Mouse (Mus musculus): ENCODE measurements around the gene Reln. TPM values are rescaled to one million over a fixed set of nuclear protein-coding genes. Genes with fewer than 3 reads are reported as not detected.

Gene Reln
- polyA plus RNA-seq, 1 experiment from 2014 or later: 14.5 TPM

DNA sequence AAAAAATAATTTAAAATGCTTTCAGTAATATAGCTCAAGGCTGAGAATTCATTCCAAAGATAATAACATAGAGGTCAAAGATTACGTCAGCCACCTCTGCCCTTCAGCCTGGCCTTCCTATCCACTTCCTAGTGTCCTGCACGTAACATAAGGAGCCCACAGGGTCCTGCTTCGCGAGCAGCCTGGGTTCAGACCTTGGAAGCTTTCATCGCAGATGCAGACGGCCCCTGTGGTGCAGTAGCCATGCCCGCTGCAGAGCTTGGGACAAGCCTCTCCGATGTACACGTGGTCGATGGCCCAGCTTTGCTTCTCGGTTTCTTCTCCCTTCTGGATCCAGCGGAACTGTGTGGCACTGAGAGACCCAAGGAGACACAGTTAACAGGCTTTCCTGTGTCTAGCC, 443.1 kb downstream of the Reln start:
- no peaks in the 10 kb centered on the region for H3K27me3 ChIP-seq (ENCODE audit: insufficient read depth, low read length)
- H3K9me3 ChIP-seq (replicated peaks; ENCODE audit: low read length): no peaks in the 10 kb centered on the region
- H3K27ac ChIP-seq: no peak overlapping the region
- 62% methylated on average over 12 of the region's 12 CpGs for WGBS
- no peak overlapping the region for H3K4me2 ChIP-seq (ENCODE audit: low read length)
- ATAC-seq (replicated peaks; ENCODE audit: low FRiP score, low read depth) (no peak), DNase-seq (ENCODE audit: low spot score) (peak; percentile 1)
- TF ChIP-seq CTCF (IDR thresholded peaks at IDR 0.05; ENCODE audit: low read depth): no peak
- H3K4me3 ChIP-seq (replicated peaks; ENCODE audit: low read depth, low read length): no peak overlapping the region
- H3K9ac ChIP-seq (ENCODE audit: low read depth, low read length): no peak overlapping the region
- no peaks in the 10 kb centered on the region for H3K4me1 ChIP-seq (replicated peaks; ENCODE audit: insufficient read depth, low read length)
- no peaks in the 10 kb centered on the region for H3K36me3 ChIP-seq (ENCODE audit: insufficient read depth, low read length)

GRCm38 (mm10) chr5:21900891-21901290, 443.6 kb downstream of the Reln start:
- no peaks in the 10 kb centered on the region for H3K36me3 ChIP-seq (ENCODE audit: insufficient read depth, low read length)
- no peak overlapping the region for H3K4me2 ChIP-seq (ENCODE audit: low read length)
- no peaks in the 10 kb centered on the region for H3K9me3 ChIP-seq (replicated peaks; ENCODE audit: low read length)
- no peaks in the 10 kb centered on the region for H3K4me1 ChIP-seq (replicated peaks; ENCODE audit: insufficient read depth, low read length)
- no peak overlapping the region for H3K4me3 ChIP-seq (replicated peaks; ENCODE audit: low read depth, low read length)
- no peak for ATAC-seq (replicated peaks; ENCODE audit: low FRiP score, low read depth)
- no peak for DNase-seq (ENCODE audit: low spot score)
- WGBS: 66% methylated on average over 6 of the region's 6 CpGs
- no peak overlapping the region for H3K27ac ChIP-seq
- no peak for TF ChIP-seq CTCF (IDR thresholded peaks at IDR 0.05; ENCODE audit: low read depth)
- H3K9ac ChIP-seq (ENCODE audit: low read depth, low read length): no peak overlapping the region
- no peaks in the 10 kb centered on the region for H3K27me3 ChIP-seq (ENCODE audit: insufficient read depth, low read length)

- H3K36me3 ChIP-seq (ENCODE audit: insufficient read depth, low read length): no peaks in the 10 kb centered on the region
- no peaks in the 10 kb centered on the region for H3K9me3 ChIP-seq (replicated peaks; ENCODE audit: low read length)
- H3K27me3 ChIP-seq (ENCODE audit: insufficient read depth, low read length): no peaks in the 10 kb centered on the region
- no peak overlapping the region for H3K27ac ChIP-seq
- no peak for DNase-seq (ENCODE audit: low spot score)
- no peak overlapping the region for H3K9ac ChIP-seq (ENCODE audit: low read depth, low read length)
- WGBS: 90% methylated on average over 6 of the region's 6 CpGs
- H3K4me2 ChIP-seq (ENCODE audit: low read length): no peak overlapping the region
- no peaks in the 10 kb centered on the region for H3K4me1 ChIP-seq (replicated peaks; ENCODE audit: insufficient read depth, low read length)
- H3K4me3 ChIP-seq (replicated peaks; ENCODE audit: low read depth, low read length): no peak overlapping the region
- ATAC-seq (replicated peaks; ENCODE audit: low FRiP score, low read depth): no peak
- no peak for TF ChIP-seq CTCF (IDR thresholded peaks at IDR 0.05; ENCODE audit: low read depth)
Observed at GRCm38 (mm10) chr5:21898875-21899274, 445.6 kb downstream of the Reln start.

- Histone ChIP-seq H3K9ac (ENCODE audit: low read depth, low read length) (no peak overlapping the region), H3K4me3 (replicated peaks; ENCODE audit: low read depth, low read length) (no peak overlapping the region), H3K27ac (no peak overlapping the region), H3K4me1 (replicated peaks; ENCODE audit: insufficient read depth, low read length) (no peaks in the 10 kb centered on the region), H3K36me3 (ENCODE audit: insufficient read depth, low read length) (no peaks in the 10 kb centered on the region), H3K9me3 (replicated peaks; ENCODE audit: low read length) (no peaks in the 10 kb centered on the region), H3K4me2 (ENCODE audit: low read length) (no peak overlapping the region), H3K27me3 (ENCODE audit: insufficient read depth, low read length) (no peaks in the 10 kb centered on the region)
- no peak for ATAC-seq (replicated peaks; ENCODE audit: low FRiP score, low read depth)
- DNase-seq (ENCODE audit: low spot score): no peak
- TF ChIP-seq CTCF (IDR thresholded peaks at IDR 0.05; ENCODE audit: low read depth): no peak
- WGBS: 65% methylated on average over 14 of the region's 14 CpGs
Observed at GRCm38 (mm10) chr5:21896586-21896985, 447.9 kb downstream of the Reln start.

GRCm38 (mm10) chr5:21894168-21894567, 450.3 kb downstream of the Reln start:
- Histone ChIP-seq H3K4me1 (replicated peaks; ENCODE audit: insufficient read depth, low read length) (no peaks in the 10 kb centered on the region), H3K9ac (ENCODE audit: low read depth, low read length) (no peak overlapping the region), H3K4me2 (ENCODE audit: low read length) (no peak overlapping the region), H3K9me3 (replicated peaks; ENCODE audit: low read length) (no peaks in the 10 kb centered on the region), H3K27me3 (ENCODE audit: insufficient read depth, low read length) (no peaks in the 10 kb centered on the region), H3K27ac (no peak overlapping the region), H3K4me3 (replicated peaks; ENCODE audit: low read depth, low read length) (no peak overlapping the region), H3K36me3 (ENCODE audit: insufficient read depth, low read length) (no peaks in the 10 kb centered on the region)
- 91% methylated on average over 3 of the region's 3 CpGs for WGBS
- TF ChIP-seq CTCF (IDR thresholded peaks at IDR 0.05; ENCODE audit: low read depth): no peak
- DNase-seq (ENCODE audit: low spot score) (no peak), ATAC-seq (replicated peaks; ENCODE audit: low FRiP score, low read depth) (no peak)

DNA sequence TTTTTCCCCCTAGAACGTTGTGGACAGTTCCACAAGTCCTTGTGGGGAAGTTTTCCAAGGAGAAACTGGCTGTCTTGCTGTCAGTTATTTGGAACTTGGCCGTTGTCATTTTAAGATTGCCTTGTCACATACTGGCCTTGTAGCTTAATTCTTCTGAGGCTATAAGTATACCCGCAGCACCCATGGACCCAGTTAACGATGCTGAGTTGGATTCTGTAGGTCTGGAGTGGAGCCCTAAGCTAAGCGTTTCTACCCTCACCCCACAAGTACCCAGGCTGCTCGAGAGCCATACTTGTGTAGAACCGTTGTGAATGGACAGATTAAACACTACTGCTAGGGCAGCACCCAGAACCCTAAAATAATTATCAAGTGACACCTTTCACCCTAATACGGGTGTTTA, 477.8 kb downstream of the Reln start:
- H3K4me3 ChIP-seq (replicated peaks; ENCODE audit: low read depth, low read length): no peak overlapping the region
- ATAC-seq (replicated peaks; ENCODE audit: low FRiP score, low read depth): no peak
- WGBS: 60% methylated on average over 8 of the region's 8 CpGs

DNA sequence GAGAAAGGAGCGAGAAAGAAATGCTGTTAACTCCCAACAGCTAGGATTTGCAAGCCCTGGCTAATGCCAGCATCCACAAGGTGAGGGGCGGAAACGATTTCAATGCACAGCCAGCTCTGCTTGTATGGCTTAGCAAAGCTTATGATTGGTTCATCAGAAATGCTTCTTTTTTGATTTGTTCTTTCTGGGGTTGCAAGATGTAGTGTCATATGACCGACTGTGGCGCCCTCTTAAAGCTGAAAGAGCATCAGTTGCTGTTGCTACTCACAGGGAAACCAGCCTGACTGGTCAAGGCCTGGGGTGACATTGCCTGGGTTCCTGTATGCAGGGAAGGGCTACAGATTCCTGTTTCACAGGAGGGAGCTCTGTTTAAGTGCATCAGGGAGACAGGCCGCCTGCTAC, 478.2 kb downstream of the Reln start:
- DNase-seq (ENCODE audit: low spot score): peak; percentile 14

More for the DNA sequence above, 477.8 kb downstream of the Reln start:
- no peak for TF ChIP-seq CTCF (IDR thresholded peaks at IDR 0.05; ENCODE audit: low read depth)
- H3K27ac ChIP-seq: no peak overlapping the region
- H3K27me3 ChIP-seq (ENCODE audit: insufficient read depth, low read length): no peaks in the 10 kb centered on the region
- no peaks in the 10 kb centered on the region for H3K36me3 ChIP-seq (ENCODE audit: insufficient read depth, low read length)
- no peak for DNase-seq (ENCODE audit: low spot score)
- H3K9me3 ChIP-seq (replicated peaks; ENCODE audit: low read length): no peaks in the 10 kb centered on the region
- H3K9ac ChIP-seq (ENCODE audit: low read depth, low read length): no peak overlapping the region
- H3K4me1 ChIP-seq (replicated peaks; ENCODE audit: insufficient read depth, low read length): no peaks in the 10 kb centered on the region
- H3K4me2 ChIP-seq (ENCODE audit: low read length): no peak overlapping the region

More for the DNA sequence above, 478.2 kb downstream of the Reln start:
- Histone ChIP-seq H3K4me2 (ENCODE audit: low read length) (peak overlapping the region; percentile 48; the same call in 1 of the 2 replicates), H3K27me3 (ENCODE audit: insufficient read depth, low read length) (no peaks in the 10 kb centered on the region), H3K9me3 (replicated peaks; ENCODE audit: low read length) (no peaks in the 10 kb centered on the region), H3K27ac (no peak overlapping the region), H3K4me3 (replicated peaks; ENCODE audit: low read depth, low read length) (no peak overlapping the region), H3K4me1 (replicated peaks; ENCODE audit: insufficient read depth, low read length) (no peaks in the 10 kb centered on the region), H3K36me3 (ENCODE audit: insufficient read depth, low read length) (no peaks in the 10 kb centered on the region), H3K9ac (ENCODE audit: low read depth, low read length) (no peak overlapping the region)
- no peak for TF ChIP-seq CTCF (IDR thresholded peaks at IDR 0.05; ENCODE audit: low read depth)
- 11% methylated on average over 6 of the region's 6 CpGs for WGBS
- ATAC-seq (replicated peaks; ENCODE audit: low FRiP score, low read depth): no peak

Data from kidney, postnatal 0 days (tissue).